Mouse (Mus musculus): ENCODE measurements around the gene M1ap. TPM values are rescaled to one million over a fixed set of nuclear protein-coding genes. Genes with fewer than 3 reads are reported as not detected.

Gene M1ap
- total and polyA plus RNA-seq, 3 experiments: 6.2 to 6.3 TPM; not detected in 1

DNA sequence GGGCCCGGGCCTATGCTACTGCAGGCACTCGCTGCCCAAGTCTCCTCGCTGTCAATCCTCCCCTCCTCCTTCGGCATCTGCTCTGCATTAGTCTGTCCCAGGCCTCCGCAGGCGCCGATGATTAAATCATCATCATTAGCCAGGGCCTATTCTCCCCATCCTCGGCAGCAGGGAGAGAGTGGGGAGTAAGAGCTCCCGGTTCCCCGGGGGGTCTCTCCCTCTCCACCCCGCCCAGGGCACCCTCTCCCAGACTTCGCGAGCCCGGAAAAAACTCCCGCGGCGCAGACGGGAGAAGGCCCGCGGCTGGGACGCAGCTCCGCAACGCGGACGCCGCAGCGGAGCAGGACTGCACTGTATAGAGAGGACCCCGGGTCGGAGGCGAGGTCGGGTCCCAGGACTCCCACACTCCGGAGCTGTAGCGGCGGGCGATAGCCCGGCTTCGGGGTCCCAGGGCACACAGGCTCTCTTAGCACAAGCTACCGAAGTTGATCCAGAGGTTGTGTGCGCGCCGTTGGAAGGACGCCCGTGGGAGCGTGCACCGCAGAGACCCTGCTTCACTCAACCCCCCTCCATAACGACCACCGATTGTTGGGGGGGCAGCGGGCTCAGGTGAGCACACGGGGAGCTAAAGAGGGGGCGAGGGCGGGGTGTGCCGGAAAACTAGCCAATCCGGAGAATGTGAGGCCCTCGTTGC lies 131.1 kb downstream of the M1ap start, which contains the start of gene Pcgf1:
Pcgf1 (plus strand) TSS at position 240 of the 694 bp plus-strand sequence.
- peak within 1 kb of the TSS; percentile 89 for H3K27ac ChIP-seq (ENCODE audit: control insufficient read depth, low read depth, low read length)
- DNase-seq (ENCODE audit: low read depth, low spot score): peak; percentile 57
- H3K4me3 ChIP-seq (ENCODE audit: control insufficient read depth in 1 of 2, insufficient read depth in 1 of 2, low read depth in 2 of 2, low read length in 2 of 2): peak within 1 kb of the TSS; percentile 78 to 88
- no peaks in the 10 kb centered on the region for H3K27me3 ChIP-seq (ENCODE audit: control insufficient read depth in 1 of 2, insufficient read depth in 2 of 2, low read length in 2 of 2)
- peaks cover 0 to 13% of the 10 kb centered on the region in 2 experiments; a peak in 2 of 4 replicates for H3K4me1 ChIP-seq (ENCODE audit: control insufficient read depth in 1 of 2, insufficient read depth in 2 of 2, low read length in 2 of 2)
- H3K36me3 ChIP-seq (ENCODE audit: control insufficient read depth in 1 of 2, insufficient read depth in 2 of 2, low read length in 2 of 2): peaks cover 0 to 9% of the 10 kb centered on the region in 2 experiments; a peak in 2 of 4 replicates
- TF ChIP-seq UBTF (IDR thresholded peaks at IDR 0.05; ENCODE audit: borderline replicate concordance, insufficient read depth, low read depth, low read length) (peak; percentile 78; the same call in 1 of the 2 replicates), GATA1 (IDR thresholded peaks at IDR 0.05; ENCODE audit: low read depth, low read length) (no peak), NELFE (IDR thresholded peaks at IDR 0.05; ENCODE audit: low read depth, low read length) (no peak; the same call in 1 of the 2 replicates), ZC3H11A (IDR thresholded peaks at IDR 0.05; ENCODE audit: low read depth, low read length) (no peak), MYC (IDR thresholded peaks at IDR 0.05; ENCODE audit: low read depth, low read length) (no peak), BHLHE40 (IDR thresholded peaks at IDR 0.05; ENCODE audit: borderline replicate concordance, low read depth, low read length) (no peak), ZMIZ1 (IDR thresholded peaks at IDR 0.05; ENCODE audit: low read depth, low read length) (no peak; the same call in 1 of the 2 replicates), CHD1 (IDR thresholded peaks at IDR 0.05; ENCODE audit: low read depth, low read length) (no peak), ELF1 (IDR thresholded peaks at IDR 0.05; ENCODE audit: low read depth, low read length) (no peak), HCFC1 (IDR thresholded peaks at IDR 0.05; ENCODE audit: low read depth, low read length) (0 out of 2 replicates have a peak, but pooled peaks have one; percentile 43), NRF1 (IDR thresholded peaks at IDR 0.05; ENCODE audit: insufficient read depth, low read depth, low read length, poor library complexity, severe bottlenecking) (peak; percentile 25; the same call in 1 of the 2 replicates), MEF2A (IDR thresholded peaks at IDR 0.05; ENCODE audit: extremely low read depth, insufficient replicate concordance, low read depth, low read length, poor library complexity, severe bottlenecking) (no peak), E2F4 (IDR thresholded peaks at IDR 0.05; ENCODE audit: borderline replicate concordance, low read depth, low read length) (no peak), SMC3 (IDR thresholded peaks at IDR 0.05; ENCODE audit: low read depth, low read length) (no peak), MXI1 (IDR thresholded peaks at IDR 0.05; ENCODE audit: low read depth, low read length) (peak; percentile 34; the same call in 1 of the 2 replicates), KAT2A (conservative IDR thresholded peaks at IDR 0.05; ENCODE audit: low read depth, low read length) (no peak), USF1 (IDR thresholded peaks at IDR 0.05; ENCODE audit: low read depth, low read length) (no peak)
- H3K9ac ChIP-seq (ENCODE audit: control insufficient read depth, low read depth, low read length, poor library complexity, severe bottlenecking): peak within 1 kb of the TSS; percentile 96
- H3K9me3 ChIP-seq (replicated peaks; ENCODE audit: insufficient read depth, low read length): no peaks in the 10 kb centered on the region
- H3K79me2 ChIP-seq (ENCODE audit: control insufficient read depth, insufficient read depth, low read length, poor library complexity): peaks cover 11% of the 10 kb centered on the region

Measured in MEL (cell line).